Mouse (Mus musculus): ENCODE data around the gene Dnajb14.

Dnajb14 gene

DNA sequence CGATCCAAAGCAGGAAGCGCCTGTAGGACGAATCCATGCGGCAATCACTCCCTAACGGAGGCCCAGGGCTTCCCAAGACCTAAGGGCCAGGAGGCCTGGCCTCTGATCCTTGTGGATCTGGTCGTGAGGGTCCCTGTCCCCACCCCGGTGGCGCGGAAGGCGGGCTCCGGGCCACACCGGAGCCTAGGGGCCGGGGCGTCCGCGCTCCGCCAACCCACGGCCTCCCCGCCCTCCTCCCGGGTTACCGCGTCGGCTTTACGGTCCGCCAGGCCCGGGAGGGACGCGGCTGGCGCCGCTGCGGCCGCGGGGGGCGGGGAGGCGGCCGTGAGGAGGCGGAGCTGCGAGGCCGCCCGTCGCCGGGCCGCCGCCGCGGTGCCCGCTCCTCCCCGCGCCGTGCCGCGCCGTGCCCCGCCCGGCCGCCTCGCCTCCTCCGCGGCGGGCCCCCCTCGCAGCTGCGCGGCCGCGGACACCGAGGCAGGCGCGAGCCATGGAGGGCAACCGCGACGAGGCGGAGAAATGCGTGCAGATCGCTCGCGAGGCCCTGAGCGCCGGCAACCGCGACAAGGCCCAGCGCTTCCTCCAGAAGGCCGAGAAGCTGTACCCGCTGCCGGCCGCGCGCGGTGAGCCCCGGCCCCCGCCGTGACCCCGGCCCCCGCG lies at the start of gene Dnajb14:
TSS of gene Dnajb14 (plus strand) at position 239 of the 657 bp plus-strand sequence.
- peak; percentile 56 for DNase-seq (ENCODE audit: low read depth, low spot score)
- no peaks in the 10 kb centered on the region for H3K27me3 ChIP-seq (ENCODE audit: control insufficient read depth, insufficient read depth, low read length, poor library complexity, severe bottlenecking)

DNA sequence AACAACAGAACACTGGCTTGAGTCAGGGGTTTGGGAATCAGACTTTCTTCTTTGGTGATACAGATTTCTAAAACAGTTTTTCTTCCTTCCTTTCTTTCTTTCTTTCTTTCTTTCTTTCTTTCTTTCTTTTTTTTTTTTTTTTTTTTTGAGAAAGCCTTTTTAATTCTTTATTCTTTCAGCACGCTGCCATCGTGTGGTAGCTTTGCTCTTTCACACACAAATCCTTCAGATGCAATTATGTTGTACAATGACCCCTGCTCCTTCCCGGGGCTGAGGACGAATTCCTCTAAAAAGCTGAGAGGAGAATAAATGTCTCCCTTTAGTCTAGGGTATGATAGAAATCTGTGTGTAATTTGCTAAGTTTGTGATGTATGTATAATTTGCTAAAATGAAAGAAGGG lies 48.8 kb upstream of the Dnajb14 start:
- H3K27me3 ChIP-seq (ENCODE audit: control insufficient read depth, insufficient read depth, low read length, poor library complexity, severe bottlenecking), result no peaks in the 10 kb centered on the region
- DNase-seq (ENCODE audit: low read depth, low spot score), result no peak
- no peaks in the 10 kb centered on the region for H3K36me3 ChIP-seq (ENCODE audit: control insufficient read depth, insufficient read depth, low read length, poor library complexity, severe bottlenecking)

More for the DNA sequence above, at the start of gene Dnajb14:
- H3K36me3 ChIP-seq (ENCODE audit: control insufficient read depth, insufficient read depth, low read length, poor library complexity, severe bottlenecking), result no peaks in the 10 kb centered on the region

DNA sequence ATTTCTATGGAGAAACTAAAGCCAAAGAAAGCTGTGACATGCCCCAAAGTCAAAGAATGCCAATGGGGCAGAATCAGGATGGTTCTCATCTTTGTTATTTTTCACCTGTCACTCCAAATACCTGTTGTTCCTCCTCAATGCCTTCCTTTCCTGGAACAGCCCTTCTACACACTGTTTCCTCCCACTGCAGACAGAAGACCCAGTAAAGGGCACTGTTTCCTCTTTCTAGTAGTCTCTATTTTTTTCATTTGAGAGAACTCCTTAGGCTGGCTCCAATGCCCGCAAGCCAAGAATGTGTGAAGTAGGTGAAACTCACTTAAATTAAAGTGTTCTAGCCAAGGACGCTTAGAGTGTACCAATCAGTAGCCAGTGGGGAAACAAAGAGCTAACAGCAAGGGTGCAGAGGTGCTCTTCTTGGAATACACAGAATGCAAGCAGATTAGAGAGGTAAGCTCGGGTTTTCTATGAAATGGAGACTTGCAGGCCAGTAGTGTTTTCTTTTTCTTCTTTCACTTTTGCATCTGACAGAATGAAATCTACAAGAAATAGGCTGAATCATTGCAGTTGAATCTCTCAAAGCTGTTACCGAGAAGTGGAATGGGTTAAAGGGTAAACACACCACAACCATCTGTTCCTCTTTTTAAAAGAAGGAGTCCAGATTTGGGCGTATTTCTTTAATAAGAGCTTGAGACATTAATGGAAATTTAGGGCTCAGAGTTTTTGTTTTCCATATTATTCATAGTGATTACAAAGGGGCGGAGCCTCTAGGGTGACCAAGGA lies 46.6 kb upstream of the Dnajb14 start:
- Histone ChIP-seq H3K36me3 (ENCODE audit: control insufficient read depth, insufficient read depth, low read length, poor library complexity, severe bottlenecking) (no peaks in the 10 kb centered on the region), H3K27me3 (ENCODE audit: control insufficient read depth, insufficient read depth, low read length, poor library complexity, severe bottlenecking) (no peaks in the 10 kb centered on the region)
- no peak for DNase-seq (ENCODE audit: low read depth, low spot score)

DNA sequence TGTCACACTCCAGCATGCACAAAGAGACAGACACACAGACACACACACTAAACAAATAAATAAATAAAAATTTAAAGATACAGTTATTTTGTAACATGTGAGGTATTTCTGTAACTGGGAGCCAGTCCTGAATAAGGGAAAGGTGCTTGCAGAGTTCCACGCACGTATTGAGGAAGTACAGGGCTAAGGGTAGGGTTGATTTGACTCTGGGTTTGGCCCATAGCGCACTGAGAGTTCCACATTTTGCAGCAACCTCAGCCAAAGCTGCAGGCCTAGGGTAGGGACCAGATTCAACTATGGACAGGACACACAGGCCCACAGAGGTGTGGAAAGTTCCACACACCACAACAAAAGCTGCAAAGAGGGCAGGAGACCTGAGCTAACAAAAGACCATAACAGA lies 44.2 kb upstream of the Dnajb14 start:
- H3K27me3 ChIP-seq (ENCODE audit: control insufficient read depth, insufficient read depth, low read length, poor library complexity, severe bottlenecking), result no peaks in the 10 kb centered on the region
- no peak for DNase-seq (ENCODE audit: low read depth, low spot score)
- no peaks in the 10 kb centered on the region for H3K36me3 ChIP-seq (ENCODE audit: control insufficient read depth, insufficient read depth, low read length, poor library complexity, severe bottlenecking)

DNA sequence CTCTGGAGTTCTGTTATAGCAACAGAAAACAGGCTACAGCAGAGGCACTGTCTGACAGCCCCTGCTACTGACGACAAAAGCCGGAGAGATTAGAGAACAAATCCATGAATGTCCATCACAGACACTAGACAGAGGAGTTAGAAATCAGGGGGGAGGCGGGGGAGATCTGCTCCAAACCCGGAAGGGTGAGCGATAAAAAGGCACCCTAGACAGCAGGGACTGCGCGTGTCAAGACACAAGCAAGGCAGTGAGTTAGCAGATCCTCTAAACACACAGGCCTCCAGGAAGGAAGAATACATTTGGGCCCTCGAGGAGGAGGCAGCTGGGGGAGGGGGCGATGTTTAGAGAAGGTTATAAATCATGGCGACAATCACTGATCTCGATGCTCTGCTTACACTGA lies 39.8 kb upstream of the Dnajb14 start:
- H3K36me3 ChIP-seq (ENCODE audit: control insufficient read depth, insufficient read depth, low read length, poor library complexity, severe bottlenecking), result no peaks in the 10 kb centered on the region
- DNase-seq (ENCODE audit: low read depth, low spot score), result no peak
- H3K27me3 ChIP-seq (ENCODE audit: control insufficient read depth, insufficient read depth, low read length, poor library complexity, severe bottlenecking), result no peaks in the 10 kb centered on the region

DNA sequence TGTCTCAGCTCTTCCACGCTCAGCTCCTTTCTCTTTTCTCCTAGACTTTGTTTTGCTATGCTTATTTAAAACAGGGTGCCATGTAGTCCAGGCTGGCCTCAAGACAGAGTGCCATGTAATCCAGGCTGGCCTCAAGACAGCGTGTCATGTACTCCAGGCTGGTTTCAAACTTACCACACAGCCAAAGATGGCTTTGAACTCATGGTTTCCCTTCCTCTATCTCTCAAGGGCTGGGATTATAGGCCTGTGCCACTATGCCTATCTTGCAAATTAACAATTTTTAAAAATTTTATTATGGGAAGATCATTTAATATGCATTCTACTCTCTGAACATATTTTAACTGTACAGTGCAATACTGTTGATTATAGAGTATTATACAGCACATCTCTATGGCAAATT lies 36.3 kb upstream of the Dnajb14 start:
- DNase-seq (ENCODE audit: low read depth, low spot score), result no peak
- H3K36me3 ChIP-seq (ENCODE audit: control insufficient read depth, insufficient read depth, low read length, poor library complexity, severe bottlenecking), result no peaks in the 10 kb centered on the region
- no peaks in the 10 kb centered on the region for H3K27me3 ChIP-seq (ENCODE audit: control insufficient read depth, insufficient read depth, low read length, poor library complexity, severe bottlenecking)

DNA sequence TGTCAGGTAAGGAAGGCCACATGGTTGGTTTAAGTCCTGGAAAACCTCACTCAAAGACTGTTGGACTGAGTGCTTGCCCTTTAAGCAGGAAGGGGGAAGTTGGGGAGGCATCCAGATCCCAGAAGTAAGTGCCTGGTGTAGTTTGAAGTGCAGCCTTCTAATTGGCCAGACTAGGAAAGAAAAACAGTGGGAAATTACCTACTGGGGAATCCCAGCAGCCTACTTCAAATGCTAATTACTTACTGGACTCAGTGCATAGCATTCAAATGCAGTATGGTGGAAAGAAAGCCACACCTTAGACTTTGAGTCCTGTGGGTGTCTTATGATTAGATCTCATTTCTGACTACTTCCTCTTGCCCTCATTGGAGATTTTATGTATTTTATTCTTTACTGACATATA lies 34.3 kb upstream of the Dnajb14 start:
- Histone ChIP-seq H3K36me3 (ENCODE audit: control insufficient read depth, insufficient read depth, low read length, poor library complexity, severe bottlenecking) (no peaks in the 10 kb centered on the region), H3K27me3 (ENCODE audit: control insufficient read depth, insufficient read depth, low read length, poor library complexity, severe bottlenecking) (no peaks in the 10 kb centered on the region)
- peak; percentile 34 for DNase-seq (ENCODE audit: low read depth, low spot score)

DNA sequence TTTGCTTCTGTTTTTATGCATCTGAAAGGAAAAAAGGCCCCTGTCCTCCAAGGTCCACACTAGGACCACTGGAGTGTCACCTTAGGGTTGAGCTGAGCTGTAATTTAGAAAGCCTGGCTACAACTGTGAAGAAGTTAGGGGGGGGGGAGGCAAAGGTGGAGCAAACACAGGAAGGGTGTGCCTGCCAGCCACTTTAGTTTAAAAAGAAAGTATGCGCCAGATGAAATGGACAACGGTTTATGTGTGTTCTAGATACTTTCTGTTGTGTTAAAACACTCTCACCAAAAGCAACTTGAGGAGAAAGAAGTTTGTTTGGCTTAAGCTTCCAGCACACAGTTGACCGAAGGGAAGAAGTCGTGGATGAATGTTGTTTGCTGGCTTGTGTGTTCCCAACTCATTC lies 33.8 kb upstream of the Dnajb14 start:
- H3K36me3 ChIP-seq (ENCODE audit: control insufficient read depth, insufficient read depth, low read length, poor library complexity, severe bottlenecking), result no peaks in the 10 kb centered on the region
- no peak for DNase-seq (ENCODE audit: low read depth, low spot score)
- no peaks in the 10 kb centered on the region for H3K27me3 ChIP-seq (ENCODE audit: control insufficient read depth, insufficient read depth, low read length, poor library complexity, severe bottlenecking)

DNA sequence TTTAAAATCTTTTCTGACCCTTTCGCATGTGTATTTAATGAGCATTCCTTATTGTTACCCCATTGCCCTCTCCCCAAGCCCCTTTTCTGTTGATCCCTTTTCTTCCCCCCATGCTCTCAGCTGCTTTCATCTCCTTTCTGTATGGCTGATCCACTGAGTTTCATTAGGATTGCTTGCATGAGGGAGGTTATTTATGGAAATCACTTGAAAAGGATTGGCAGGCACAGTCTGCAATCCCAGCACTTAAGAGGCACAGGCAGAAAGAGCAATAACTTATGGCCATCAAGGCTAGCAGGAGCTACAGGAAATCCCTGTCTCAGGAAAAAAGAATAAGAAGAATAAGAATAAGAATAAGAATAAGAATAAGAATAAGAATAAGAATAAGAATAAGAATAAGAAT lies 30.9 kb upstream of the Dnajb14 start:
- no peak for DNase-seq (ENCODE audit: low read depth, low spot score)

DNA sequence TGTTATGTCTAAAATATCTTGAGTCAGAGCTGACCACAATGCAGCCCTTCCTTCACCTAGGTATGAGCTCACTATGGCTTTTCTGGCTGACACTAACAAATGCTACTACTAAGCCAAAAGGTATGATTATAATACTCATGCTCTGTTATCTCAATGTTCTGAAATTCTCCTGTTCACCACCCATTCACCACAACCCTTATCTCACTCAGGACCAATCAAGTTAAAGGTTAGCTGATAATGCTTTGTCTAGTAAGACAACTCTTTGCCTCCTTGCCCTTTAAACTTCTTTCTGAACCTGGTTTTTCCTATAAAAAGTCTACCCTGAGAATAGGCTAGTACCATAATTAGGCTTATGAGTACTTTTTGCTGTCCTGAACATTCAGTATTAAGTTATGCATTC lies 29.3 kb upstream of the Dnajb14 start:
- no peak for DNase-seq (ENCODE audit: low read depth, low spot score)
- no peaks in the 10 kb centered on the region for H3K27me3 ChIP-seq (ENCODE audit: control insufficient read depth, insufficient read depth, low read length, poor library complexity, severe bottlenecking)

More for the DNA sequence above, 30.9 kb upstream of the Dnajb14 start:
- Histone ChIP-seq H3K36me3 (ENCODE audit: control insufficient read depth, insufficient read depth, low read length, poor library complexity, severe bottlenecking) (no peaks in the 10 kb centered on the region), H3K27me3 (ENCODE audit: control insufficient read depth, insufficient read depth, low read length, poor library complexity, severe bottlenecking) (no peaks in the 10 kb centered on the region)

DNA sequence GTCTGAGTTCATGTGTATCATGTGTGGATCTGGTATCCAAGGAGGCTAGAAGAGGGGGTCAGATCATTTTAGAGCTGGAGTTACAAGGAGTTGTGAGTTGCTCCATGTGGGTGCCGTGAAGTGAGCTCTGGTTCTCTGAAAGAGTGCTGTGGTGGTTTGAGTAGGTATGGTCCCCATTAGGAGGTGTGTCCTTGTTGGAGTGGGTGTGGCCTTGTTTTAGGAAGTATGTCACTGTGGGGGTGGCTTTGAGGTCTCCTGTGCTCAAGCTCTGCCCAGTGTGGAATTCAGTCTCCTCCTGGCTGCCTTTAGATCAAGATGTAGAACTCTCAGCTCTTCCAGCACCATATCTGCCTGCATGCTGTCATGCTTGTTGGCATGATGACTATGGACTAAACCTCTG lies 24.5 kb upstream of the Dnajb14 start:
- no peaks in the 10 kb centered on the region for H3K27me3 ChIP-seq (ENCODE audit: control insufficient read depth, insufficient read depth, low read length, poor library complexity, severe bottlenecking)
- H3K36me3 ChIP-seq (ENCODE audit: control insufficient read depth, insufficient read depth, low read length, poor library complexity, severe bottlenecking), result no peaks in the 10 kb centered on the region
- no peak for DNase-seq (ENCODE audit: low read depth, low spot score)

More for the DNA sequence above, 29.3 kb upstream of the Dnajb14 start:
- H3K36me3 ChIP-seq (ENCODE audit: control insufficient read depth, insufficient read depth, low read length, poor library complexity, severe bottlenecking), result no peaks in the 10 kb centered on the region

DNA sequence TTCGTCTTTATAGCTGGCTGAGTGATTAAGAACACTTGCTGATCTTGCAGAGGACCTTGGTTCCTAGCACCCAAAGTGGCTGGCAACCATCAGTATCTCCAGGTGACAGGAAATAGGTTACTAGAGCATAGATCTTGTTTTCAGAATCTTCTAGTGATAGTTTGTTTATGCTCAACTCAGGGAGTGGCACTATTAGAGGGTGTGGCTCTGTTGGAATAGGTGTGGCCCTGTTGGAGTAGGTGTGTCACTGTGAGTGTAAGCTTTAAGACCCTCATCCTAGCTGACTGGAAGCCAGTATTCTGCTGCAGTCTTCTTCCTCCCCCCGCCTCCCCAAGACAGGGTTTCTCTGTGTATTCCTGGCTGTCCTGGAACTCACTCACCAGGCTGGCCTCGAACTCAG lies 23.2 kb upstream of the Dnajb14 start:
- Histone ChIP-seq H3K36me3 (ENCODE audit: control insufficient read depth, insufficient read depth, low read length, poor library complexity, severe bottlenecking) (no peaks in the 10 kb centered on the region), H3K27me3 (ENCODE audit: control insufficient read depth, insufficient read depth, low read length, poor library complexity, severe bottlenecking) (no peaks in the 10 kb centered on the region)
- no peak for DNase-seq (ENCODE audit: low read depth, low spot score)

DNA sequence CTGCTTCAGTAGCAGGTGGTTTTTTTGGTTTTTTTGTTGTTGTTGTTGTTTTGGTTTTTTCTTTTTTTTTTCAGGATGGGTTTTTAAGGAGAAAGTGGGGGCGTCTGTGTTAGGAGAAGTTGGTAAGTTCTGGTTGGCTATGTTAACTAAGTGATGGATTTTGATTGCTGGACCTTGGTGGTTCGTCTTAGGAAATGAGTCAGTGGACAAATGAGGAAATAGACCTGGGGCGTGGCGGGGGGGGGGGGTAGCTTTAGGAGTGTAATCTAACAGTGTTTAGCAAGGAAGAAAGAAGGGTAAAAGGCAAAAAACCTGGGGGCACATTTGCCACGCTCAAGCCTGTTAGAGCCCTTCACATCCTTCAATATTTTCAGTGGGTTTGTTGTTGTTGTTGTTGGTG lies 20.9 kb upstream of the Dnajb14 start:
- Histone ChIP-seq H3K36me3 (ENCODE audit: control insufficient read depth, insufficient read depth, low read length, poor library complexity, severe bottlenecking) (no peaks in the 10 kb centered on the region), H3K27me3 (ENCODE audit: control insufficient read depth, insufficient read depth, low read length, poor library complexity, severe bottlenecking) (no peaks in the 10 kb centered on the region)
- peak; percentile 23 for DNase-seq (ENCODE audit: low read depth, low spot score)

DNA sequence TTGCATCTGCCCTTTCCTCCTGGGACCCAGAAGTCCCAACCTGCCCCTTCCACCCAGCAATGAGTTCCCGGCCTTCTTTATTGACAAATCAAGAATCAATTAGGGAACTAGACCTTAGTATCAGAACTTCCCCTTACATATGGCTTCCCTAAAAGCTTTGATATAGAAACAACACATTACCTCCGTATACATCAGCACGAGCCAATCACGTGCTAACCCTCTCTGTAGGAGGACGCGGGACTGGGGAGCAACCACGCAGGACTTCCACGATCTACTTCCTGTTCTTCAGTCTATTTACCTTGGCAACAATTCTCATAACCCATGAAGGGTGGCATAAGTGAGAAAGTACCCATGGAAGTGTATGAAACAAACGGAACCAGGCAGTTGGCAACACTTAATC lies 19.1 kb upstream of the Dnajb14 start:
- Histone ChIP-seq H3K36me3 (ENCODE audit: control insufficient read depth, insufficient read depth, low read length, poor library complexity, severe bottlenecking) (no peaks in the 10 kb centered on the region), H3K27me3 (ENCODE audit: control insufficient read depth, insufficient read depth, low read length, poor library complexity, severe bottlenecking) (no peaks in the 10 kb centered on the region)
- DNase-seq (ENCODE audit: low read depth, low spot score), result peak; percentile 34

DNA sequence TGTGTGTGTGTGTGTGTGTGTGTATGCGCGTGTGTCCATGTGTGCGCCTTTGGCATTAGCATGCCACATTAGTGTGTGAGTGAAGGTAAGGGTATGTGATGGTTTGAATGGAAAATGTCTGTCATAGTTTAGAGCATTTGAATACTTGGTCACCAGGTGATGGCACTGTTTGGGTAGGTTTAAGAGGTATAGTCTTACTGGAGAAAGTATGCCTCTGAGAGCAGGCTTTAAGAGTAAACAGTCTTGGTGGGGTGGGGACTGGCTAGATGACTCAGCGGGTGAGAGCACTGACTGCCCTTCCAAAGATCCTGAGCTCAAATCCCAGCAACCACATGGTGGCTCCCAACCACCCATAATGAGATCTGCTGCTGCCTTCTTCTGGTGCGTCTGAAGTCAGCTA lies 17.8 kb upstream of the Dnajb14 start:
- H3K27me3 ChIP-seq (ENCODE audit: control insufficient read depth, insufficient read depth, low read length, poor library complexity, severe bottlenecking), result no peaks in the 10 kb centered on the region
- H3K36me3 ChIP-seq (ENCODE audit: control insufficient read depth, insufficient read depth, low read length, poor library complexity, severe bottlenecking), result no peaks in the 10 kb centered on the region
- DNase-seq (ENCODE audit: low read depth, low spot score), result no peak

Measured in splenic B cell, adult 2 months (primary cell).